8 mouse cellular contexts compared by ENCODE assay signal in the genomic region with DNA sequence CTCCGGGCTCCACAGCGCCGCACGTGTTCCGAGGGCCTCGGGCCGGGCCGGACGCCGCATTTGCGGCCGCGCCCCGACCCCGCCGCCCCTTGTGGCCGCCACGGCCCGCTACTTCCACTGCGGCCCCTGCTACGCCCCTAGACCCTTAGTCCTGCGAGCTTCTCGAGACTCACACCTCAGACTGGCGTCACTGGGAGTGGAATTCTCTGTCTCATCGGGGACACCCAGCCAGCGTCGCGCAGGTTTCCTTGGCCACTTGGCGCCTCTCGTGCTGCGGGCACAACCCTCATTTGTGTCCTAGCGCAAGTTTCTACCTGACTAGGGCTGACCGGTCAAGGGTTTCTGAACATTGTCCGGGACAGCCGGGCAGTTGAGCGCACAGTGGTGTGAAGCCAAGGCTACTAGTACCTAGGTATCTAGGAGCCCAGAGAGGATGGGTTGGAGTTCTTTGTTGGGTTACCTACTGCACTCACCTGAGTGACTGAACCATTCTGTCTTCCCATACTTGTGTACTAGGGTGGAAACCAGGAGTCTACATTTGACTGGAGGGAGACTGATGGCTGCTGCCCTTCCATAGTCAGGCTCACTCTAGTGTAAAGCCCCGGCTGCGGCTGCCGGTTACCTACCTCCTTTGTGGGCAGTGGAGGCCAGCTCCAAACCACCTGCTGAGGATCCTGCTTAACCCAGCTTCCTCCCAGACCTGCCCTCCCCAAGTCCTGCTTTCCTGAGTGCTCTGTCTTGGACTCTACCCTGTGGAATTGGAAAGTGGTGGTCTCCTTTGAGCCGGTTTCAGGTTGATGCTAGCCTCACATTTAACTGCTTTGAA. TPM values are rescaled to one million over a fixed set of nuclear protein-coding genes. Genes with fewer than 3 reads are reported as not detected.
DNase-seq lines count a peak whose midpoint lies in the region; ATAC-seq and TF ChIP-seq lines count a peak whose summit lies in the region.

No protein-coding gene starts in this region.

- no peak for TF ChIP-seq POLR2A in thymus, adult 2 months (IDR thresholded peaks at IDR 0.05; ENCODE audit: control insufficient read depth, extremely low read depth, insufficient read depth, low read length, poor library complexity)

- peak overlapping the region; percentile 91 for H3K4me3 ChIP-seq in thymus, adult 2 months (ENCODE audit: control insufficient read depth, insufficient read depth, low read length)
- peak overlapping the region; percentile 95 for H3K4me3 ChIP-seq in limb, embryonic 11.5 days (ENCODE audit: low read depth, low read length)
- peak overlapping the region; percentile 89 for H3K4me3 ChIP-seq in neural tube, embryonic 13.5 days

- TF ChIP-seq CTCF in thymus, adult 2 months (IDR thresholded peaks at IDR 0.05; ENCODE audit: borderline replicate concordance, control insufficient read depth, extremely low read depth, insufficient read depth, low read length, poor library complexity), result no peak

- WGBS in thymus, adult 2 months, result 1% methylated on average over 40 of the region's 40 CpGs
- WGBS in limb, embryonic 11.5 days, result under 1% methylated on average over 40 of the region's 40 CpGs
- WGBS in neural tube, embryonic 13.5 days, result under 1% methylated on average over 40 of the region's 40 CpGs

- peak; percentile 17 to 44 for DNase-seq in cerebellum, postnatal 14 days
- no peak for DNase-seq in cerebellum, adult 11-12 months
- DNase-seq in thymus, adult 2 months, result peak; percentile 6
- DNase-seq in thymus, postnatal 25 days, result no peak
- peak; percentile 61 for DNase-seq in limb, embryonic 11.5 days (ENCODE audit: low spot score)
- no peak for DNase-seq in left cerebral cortex, adult 11 months (ENCODE audit: low spot score)

- H3K27ac ChIP-seq in thymus, adult 2 months (ENCODE audit: control insufficient read depth, insufficient read depth, low read length), result no peak overlapping the region
- H3K27ac ChIP-seq in limb, embryonic 11.5 days (replicated peaks; ENCODE audit: low read depth, low read length), result 0 out of 2 replicates have a peak overlapping the region, but pooled peaks have one; percentile 47
- H3K27ac ChIP-seq in neural tube, embryonic 13.5 days (replicated peaks), result peak overlapping the region; percentile 84

- H3K4me2 ChIP-seq in limb, embryonic 11.5 days (ENCODE audit: low read depth, severe bottlenecking), result peak overlapping the region; percentile 96
- H3K4me2 ChIP-seq in neural tube, embryonic 13.5 days, result peak overlapping the region; percentile 99

- peaks cover 12% of the 10 kb centered on the region for H3K36me3 ChIP-seq in thymus, adult 2 months (ENCODE audit: control insufficient read depth, insufficient read depth, low read length)
- H3K36me3 ChIP-seq in limb, embryonic 11.5 days (ENCODE audit: control insufficient read depth, insufficient read depth, low read length), result peaks cover 7% of the 10 kb centered on the region; the same call in 1 of the 2 replicates
- peaks cover 21% of the 10 kb centered on the region for H3K36me3 ChIP-seq in neural tube, embryonic 13.5 days

- H3K9ac ChIP-seq in limb, embryonic 11.5 days (ENCODE audit: low read length), result peak overlapping the region; percentile 92
- H3K9ac ChIP-seq in neural tube, embryonic 13.5 days, result peak overlapping the region; percentile 90

- no peaks in the 10 kb centered on the region for H3K27me3 ChIP-seq in thymus, adult 2 months (ENCODE audit: control insufficient read depth, insufficient read depth, low read length)
- no peaks in the 10 kb centered on the region for H3K27me3 ChIP-seq in limb, embryonic 11.5 days (ENCODE audit: control insufficient read depth, insufficient read depth, low read length)
- no peaks in the 10 kb centered on the region for H3K27me3 ChIP-seq in neural tube, embryonic 13.5 days

- no peaks in the 10 kb centered on the region for H3K9me3 ChIP-seq in limb, embryonic 11.5 days (ENCODE audit: control insufficient read depth, low read length)
- 0 out of 2 replicates have a peak, but pooled peaks cover 4% of the 10 kb centered on the region for H3K9me3 ChIP-seq in neural tube, embryonic 13.5 days

- ATAC-seq in granulocyte monocyte progenitor cell, adult 5-6 weeks (replicated peaks; ENCODE audit: poor library complexity, severe bottlenecking), result peak; percentile 12; the same call in 1 of the 2 replicates
- peak; percentile 60 for ATAC-seq in limb, embryonic 11.5 days (ENCODE audit: insufficient number of reproducible peaks, low FRiP score, low TSS enrichment, low read depth)
- ATAC-seq in neural tube, embryonic 13.5 days (ENCODE audit: low read depth), result peak; percentile 60

- peaks cover 16% of the 10 kb centered on the region for H3K4me1 ChIP-seq in thymus, adult 2 months (replicated peaks; ENCODE audit: control insufficient read depth, insufficient read depth, low read length)
- peaks cover 21% of the 10 kb centered on the region for H3K4me1 ChIP-seq in limb, embryonic 11.5 days (ENCODE audit: control insufficient read depth, insufficient read depth, low read length)
- H3K4me1 ChIP-seq in neural tube, embryonic 13.5 days (replicated peaks), result peaks cover 31% of the 10 kb centered on the region

RNA-seq across cellular contexts. Expression of a gene that starts 0.6 kb away (rescaled TPM):
- 42.9 and 49.5 TPM in 2 replicates for polyA plus RNA-seq in thymus, adult 2 months (2012; rRNA removed)
- 61.9 and 77.1 TPM in 2 replicates for total RNA-seq in granulocyte monocyte progenitor cell, adult 5-6 weeks (2014; fragmentation: Nextera tagmentation)
- 76.8 and 88.0 TPM in 2 replicates for total RNA-seq in granulocyte monocyte progenitor cell, adult 5-6 weeks (2017)
- 77.6 and 83.3 TPM in 2 replicates for polyA plus RNA-seq in limb, embryonic 11.5 days (2014; fragmentation: Nextera tagmentation; extraction: Ambion mirVana)
- polyA plus RNA-seq in neural tube, embryonic 13.5 days (2015; fragmentation: Nextera tagmentation; extraction: Ambion mirVana), result 36.6 and 39.7 TPM in 2 replicates

RNA-seq across cellular contexts. Expression of a gene that starts 8.1 kb away (rescaled TPM):
- 53.5 and 74.9 TPM in 2 replicates for polyA plus RNA-seq in thymus, adult 2 months (2012; rRNA removed)
- 35.9 and 65.0 TPM in 2 replicates for total RNA-seq in granulocyte monocyte progenitor cell, adult 5-6 weeks (2014; fragmentation: Nextera tagmentation)
- total RNA-seq in granulocyte monocyte progenitor cell, adult 5-6 weeks (2017), result 25.6 and 26.3 TPM in 2 replicates
- 223 and 240 TPM in 2 replicates for polyA plus RNA-seq in limb, embryonic 11.5 days (2014; fragmentation: Nextera tagmentation; extraction: Ambion mirVana)
- polyA plus RNA-seq in neural tube, embryonic 13.5 days (2015; fragmentation: Nextera tagmentation; extraction: Ambion mirVana), result 122 and 144 TPM in 2 replicates

Comparison
In these comparisons a context has a peak if more than half of its experiments do, and no peak if none do; other contexts are left out.
1. DNase-seq: peak in cerebellum, postnatal 14 days (2 of 2), thymus, adult 2 months (single experiment) and limb, embryonic 11.5 days (single experiment); none in cerebellum, adult 11-12 months (single experiment), thymus, postnatal 25 days (single experiment) and left cerebral cortex, adult 11 months (single experiment).
2. Peak in every context shown above with its lines, with median percentiles within 50 percentile points of each other: H3K4me3 ChIP-seq and ATAC-seq.